Mouse (Mus musculus): Measurements from ENCODE around the gene Gckr. TPM values are rescaled to one million over a fixed set of nuclear protein-coding genes. Genes with fewer than 3 reads are reported as not detected.

The Gckr gene
- total and polyA plus RNA-seq, 3 experiments = not detected

- TF ChIP-seq BHLHE40 (IDR thresholded peaks at IDR 0.05; ENCODE audit: low read depth, low read length) (no peak), CHD2 (IDR thresholded peaks at IDR 0.05; ENCODE audit: low read length) (no peak), POLR2AphosphoS2 (IDR thresholded peaks at IDR 0.05; ENCODE audit: low read depth, low read length) (no peak), TBP (conservative IDR thresholded peaks at IDR 0.05; ENCODE audit: low read depth, low read length) (no peak), TCF12 (IDR thresholded peaks at IDR 0.05; ENCODE audit: low read depth, low read length) (no peak), EP300 (IDR thresholded peaks at IDR 0.05; ENCODE audit: low read length) (no peak), MEF2A (IDR thresholded peaks at IDR 0.05; ENCODE audit: borderline replicate concordance, low read depth, low read length) (no peak)
- H3K36me3 ChIP-seq (replicated peaks in 1 of 2; ENCODE audit: control insufficient read depth in 1 of 2, insufficient read depth in 1 of 2, low read length in 1 of 2) = peaks cover 48 to 86% of the 10 kb centered on the region in 2 experiments
- H3K27me3 ChIP-seq (replicated peaks) = no peaks in the 10 kb centered on the region
- H3K4me3 ChIP-seq (replicated peaks in 1 of 3; ENCODE audit: low read depth in 2 of 3, low read length in 2 of 3, poor library complexity in 1 of 3) = no peak overlapping the region
- H3K4me1 ChIP-seq (ENCODE audit: control insufficient read depth in 1 of 2, insufficient read depth in 2 of 2) = peaks cover 0 to 11% of the 10 kb centered on the region in 2 experiments; a peak in 1 of 4 replicates
- H3K79me2 ChIP-seq (replicated peaks; ENCODE audit: control insufficient read depth, extremely low read depth, insufficient read depth, poor library complexity, severe bottlenecking) = no peaks in the 10 kb centered on the region
- no peak for DNase-seq (ENCODE audit: extremely low read depth)
- H3K27ac ChIP-seq (ENCODE audit: insufficient read depth, low read depth) = no peak overlapping the region
- H3K4me2 ChIP-seq (ENCODE audit: insufficient read depth, low read depth, poor library complexity, severe bottlenecking) = no peak overlapping the region
- H3K9ac ChIP-seq (ENCODE audit: insufficient read depth, low read depth) = no peak overlapping the region
- in situ Hi-C loops (cut with MboI; ENCODE audit: low pct_ligation_motif_present, low pct_unique_long_range_greater_than_20kb, low sequenced_read_pairs) (no loop called here), dilution Hi-C loops (cut with MboI; ENCODE audit: extremely low pct_ligation_motif_present, extremely low pct_unique_long_range_greater_than_20kb, low sequenced_read_pairs) (no loop called here)
- H3K9me3 ChIP-seq (replicated peaks; ENCODE audit: low read length) = no peaks in the 10 kb centered on the region
Observed at GRCm38 (mm10) chr5:31254901-31255300, 42.3 kb upstream of the Gckr start.

GRCm38 (mm10) chr5:31255381-31255780 lies 41.9 kb upstream of the Gckr start:
- H3K4me2 ChIP-seq (ENCODE audit: insufficient read depth, low read depth, poor library complexity, severe bottlenecking) = no peak overlapping the region
- dilution Hi-C loops (cut with MboI; ENCODE audit: extremely low pct_ligation_motif_present, extremely low pct_unique_long_range_greater_than_20kb, low sequenced_read_pairs) (no loop called here), in situ Hi-C loops (cut with MboI; ENCODE audit: low pct_ligation_motif_present, low pct_unique_long_range_greater_than_20kb, low sequenced_read_pairs) (no loop called here)
- no peak overlapping the region for H3K9ac ChIP-seq (ENCODE audit: insufficient read depth, low read depth)
- H3K4me1 ChIP-seq (ENCODE audit: control insufficient read depth in 1 of 2, insufficient read depth in 2 of 2) = peaks cover 0 to 11% of the 10 kb centered on the region in 2 experiments; a peak in 1 of 4 replicates
- TF ChIP-seq NRF1 (IDR thresholded peaks at IDR 0.05; ENCODE audit: low read depth, low read length) (no peak), USF2 (conservative IDR thresholded peaks at IDR 0.05; ENCODE audit: low read depth, low read length) (no peak), JUN (IDR thresholded peaks at IDR 0.05; ENCODE audit: insufficient read depth, low read depth, low read length) (no peak), EP300 (IDR thresholded peaks at IDR 0.05; ENCODE audit: low read length) (no peak), UBTF (IDR thresholded peaks at IDR 0.05; ENCODE audit: low read depth, low read length) (no peak), POLR2AphosphoS2 (IDR thresholded peaks at IDR 0.05; ENCODE audit: low read depth, low read length) (no peak), ZC3H11A (IDR thresholded peaks at IDR 0.05; ENCODE audit: low read depth, low read length) (no peak), CTCF (conservative IDR thresholded peaks at IDR 0.05 in 1 of 2, IDR thresholded peaks at IDR 0.05 in 1 of 2; ENCODE audit: low read depth in 2 of 2, low read length in 2 of 2) (no peak), SIN3A (IDR thresholded peaks at IDR 0.05; ENCODE audit: low read length) (no peak), ELF1 (IDR thresholded peaks at IDR 0.05; ENCODE audit: low read depth, low read length) (no peak)
- no peaks in the 10 kb centered on the region for H3K79me2 ChIP-seq (replicated peaks; ENCODE audit: control insufficient read depth, extremely low read depth, insufficient read depth, poor library complexity, severe bottlenecking)
- H3K27me3 ChIP-seq (replicated peaks) = no peaks in the 10 kb centered on the region
- no peak overlapping the region for H3K27ac ChIP-seq (ENCODE audit: insufficient read depth, low read depth)
- no peak overlapping the region for H3K4me3 ChIP-seq (replicated peaks in 1 of 3; ENCODE audit: low read depth in 2 of 3, low read length in 2 of 3, poor library complexity in 1 of 3)
- H3K9me3 ChIP-seq (replicated peaks; ENCODE audit: low read length) = no peaks in the 10 kb centered on the region
- no peak for DNase-seq (ENCODE audit: extremely low read depth)
- peaks cover 47 to 86% of the 10 kb centered on the region in 2 experiments for H3K36me3 ChIP-seq (replicated peaks in 1 of 2; ENCODE audit: control insufficient read depth in 1 of 2, insufficient read depth in 1 of 2, low read length in 1 of 2)

Data from CH12.LX (cell line).